In genomic region chr2:133327653-133328052, GRCm38 (mm10) we compare ENCODE assay signal across 23 mouse cellular contexts.
DNase-seq lines count a peak whose midpoint lies in the region; ATAC-seq lines count a peak whose summit lies in the region.
"Had no signal": no experiment of that assay in that cellular context is flagged by ENCODE, and none has a peak within 500 bp of the region (broad histone marks: within the 10 kb centered on the region; RNA-seq: fewer than 3 reads in every experiment).

No protein-coding gene starts in this region.

- WGBS in heart, embryonic 12.5 days: 3% methylated on average over 2 of the region's 2 CpGs
- WGBS in heart, embryonic 15.5 days: 9% methylated on average over 2 of the region's 2 CpGs
- 11% methylated on average over 2 of the region's 2 CpGs for WGBS in heart, embryonic 11.5 days (ENCODE audit: insufficient replicate concordance)
- 71% methylated on average over 2 of the region's 2 CpGs for whole genome bisulfite sequencing in midbrain, embryonic 11.5 days
- WGBS in midbrain, embryonic 13.5 days: 54% methylated on average over 2 of the region's 2 CpGs

- peak overlapping the region; percentile 57; the same call in 1 of the 2 replicates for H3K27ac ChIP-seq in heart, embryonic 12.5 days (ENCODE audit: poor library complexity, severe bottlenecking)
- no peak overlapping the region for H3K27ac ChIP-seq in heart, embryonic 15.5 days
- H3K27ac ChIP-seq in heart, embryonic 11.5 days (ENCODE audit: low read depth, low read length): no peak overlapping the region
- H3K27ac ChIP-seq in midbrain, embryonic 11.5 days (ENCODE audit: low read depth, low read length): no peak overlapping the region
- no peak overlapping the region for H3K27ac ChIP-seq in midbrain, embryonic 13.5 days
- H3K27ac ChIP-seq: embryonic facial prominence, embryonic 12.5 days; embryonic facial prominence, embryonic 15.5 days; gastrocnemius, adult 2 months; hindbrain, embryonic 12.5 days; hindbrain, embryonic 15.5 days had no signal

- no peak for DNase-seq in heart, postnatal 25 days (ENCODE audit: low spot score)
- peak; percentile 76 for DNase-seq in midbrain, embryonic 11.5 days (ENCODE audit: low spot score, missing footprints)
- DNase-seq: adrenal gland, adult 2 months; adrenal gland, postnatal 14 days; cerebellum, adult 11 months; cerebellum, adult 2 months; cerebellum, adult 9-11 months; cerebellum, postnatal 25 days; forebrain, postnatal 0 days; gastrocnemius, adult 2 months; gastrocnemius, postnatal 14 days; heart, adult 18-20 months had no signal

- intact Hi-C loops in heart, postnatal 25 days (cut with DNase I): no loop called here

- ATAC-seq in heart, embryonic 12.5 days (ENCODE audit: insufficient number of reproducible peaks, low FRiP score): peak; percentile 51; the same call in 1 of the 2 replicates
- peak; percentile 67 for ATAC-seq in heart, embryonic 15.5 days (replicated peaks; ENCODE audit: insufficient number of reproducible peaks, insufficient read depth, low FRiP score, low read depth)
- no peak for ATAC-seq in heart, embryonic 11.5 days (replicated peaks; ENCODE audit: insufficient number of reproducible peaks, low FRiP score, low TSS enrichment)
- ATAC-seq in midbrain, embryonic 11.5 days (ENCODE audit: low FRiP score): no peak
- no peak for ATAC-seq in midbrain, embryonic 13.5 days
- ATAC-seq: CD4-positive, CD25-positive, alpha-beta regulatory T cell, adult 4 months; forebrain, embryonic 14.5 days; forebrain, postnatal 0 days; intestine, postnatal 0 days had no signal

- H3K9ac ChIP-seq in heart, embryonic 12.5 days: no peak overlapping the region
- H3K9ac ChIP-seq in heart, embryonic 15.5 days: no peak overlapping the region
- no peak overlapping the region for H3K9ac ChIP-seq in heart, embryonic 11.5 days (ENCODE audit: low read depth, low read length)
- H3K9ac ChIP-seq in midbrain, embryonic 11.5 days (ENCODE audit: low read length): no peak overlapping the region
- no peak overlapping the region for H3K9ac ChIP-seq in midbrain, embryonic 13.5 days (replicated peaks)
- H3K9ac ChIP-seq: embryonic facial prominence, embryonic 12.5 days; embryonic facial prominence, embryonic 15.5 days; forebrain, postnatal 0 days; hindbrain, embryonic 12.5 days; hindbrain, embryonic 15.5 days had no signal

- peaks cover 27% of the 10 kb centered on the region for H3K4me1 ChIP-seq in heart, embryonic 12.5 days (replicated peaks)
- peaks cover 10% of the 10 kb centered on the region; the same call in 1 of the 2 replicates for H3K4me1 ChIP-seq in heart, embryonic 15.5 days (replicated peaks)
- peaks cover 14% of the 10 kb centered on the region for H3K4me1 ChIP-seq in heart, embryonic 11.5 days (ENCODE audit: control insufficient read depth, insufficient read depth, low read length)
- no peaks in the 10 kb centered on the region for H3K4me1 ChIP-seq in midbrain, embryonic 11.5 days (ENCODE audit: control insufficient read depth, insufficient read depth, low read length)
- H3K4me1 ChIP-seq in midbrain, embryonic 13.5 days (replicated peaks): no peaks in the 10 kb centered on the region
- H3K4me1 ChIP-seq: embryonic facial prominence, embryonic 12.5 days; embryonic facial prominence, embryonic 15.5 days; hindbrain, embryonic 15.5 days had no signal

- no peak overlapping the region for H3K4me2 ChIP-seq in heart, embryonic 12.5 days
- H3K4me2 ChIP-seq in heart, embryonic 15.5 days: no peak overlapping the region
- no peak overlapping the region for H3K4me2 ChIP-seq in heart, embryonic 11.5 days
- no peak overlapping the region for H3K4me2 ChIP-seq in midbrain, embryonic 11.5 days
- H3K4me2 ChIP-seq in midbrain, embryonic 13.5 days (replicated peaks): no peak overlapping the region
- H3K4me2 ChIP-seq: embryonic facial prominence, embryonic 12.5 days; embryonic facial prominence, embryonic 15.5 days; hindbrain, embryonic 12.5 days; hindbrain, embryonic 15.5 days had no signal

- no peak overlapping the region for H3K4me3 ChIP-seq in heart, embryonic 12.5 days
- no peak overlapping the region for H3K4me3 ChIP-seq in heart, embryonic 15.5 days
- H3K4me3 ChIP-seq in heart, embryonic 11.5 days (ENCODE audit: low read depth, low read length): no peak overlapping the region
- H3K4me3 ChIP-seq in midbrain, embryonic 11.5 days (ENCODE audit: low read depth, low read length): no peak overlapping the region
- no peak overlapping the region for H3K4me3 ChIP-seq in midbrain, embryonic 13.5 days (replicated peaks)
- H3K4me3 ChIP-seq: embryonic facial prominence, embryonic 12.5 days; embryonic facial prominence, embryonic 15.5 days; gastrocnemius, adult 2 months; hindbrain, embryonic 12.5 days; hindbrain, embryonic 15.5 days had no signal

- H3K36me3 ChIP-seq in heart, embryonic 12.5 days: no peaks in the 10 kb centered on the region
- H3K36me3 ChIP-seq in heart, embryonic 15.5 days: no peaks in the 10 kb centered on the region
- no peaks in the 10 kb centered on the region for H3K36me3 ChIP-seq in heart, embryonic 11.5 days (ENCODE audit: control insufficient read depth, insufficient read depth, low read length)
- H3K36me3 ChIP-seq in midbrain, embryonic 11.5 days (ENCODE audit: control insufficient read depth, insufficient read depth, low read length): no peaks in the 10 kb centered on the region
- no peaks in the 10 kb centered on the region for H3K36me3 ChIP-seq in midbrain, embryonic 13.5 days
- H3K36me3 ChIP-seq: embryonic facial prominence, embryonic 12.5 days; embryonic facial prominence, embryonic 15.5 days; hindbrain, embryonic 12.5 days; hindbrain, embryonic 15.5 days had no signal

- H3K27me3 ChIP-seq in heart, embryonic 12.5 days (replicated peaks): no peaks in the 10 kb centered on the region
- no peaks in the 10 kb centered on the region for H3K27me3 ChIP-seq in heart, embryonic 15.5 days
- H3K27me3 ChIP-seq in heart, embryonic 11.5 days (ENCODE audit: control insufficient read depth, insufficient read depth, low read length): no peaks in the 10 kb centered on the region
- no peaks in the 10 kb centered on the region for H3K27me3 ChIP-seq in midbrain, embryonic 11.5 days (ENCODE audit: control insufficient read depth, insufficient read depth, low read length)
- H3K27me3 ChIP-seq in midbrain, embryonic 13.5 days: 0 out of 2 replicates have a peak, but pooled peaks cover 3% of the 10 kb centered on the region
- H3K27me3 ChIP-seq: embryonic facial prominence, embryonic 12.5 days; embryonic facial prominence, embryonic 15.5 days; hindbrain, embryonic 12.5 days; hindbrain, embryonic 15.5 days had no signal

- no peaks in the 10 kb centered on the region for H3K9me3 ChIP-seq in heart, embryonic 12.5 days (replicated peaks)
- H3K9me3 ChIP-seq in heart, embryonic 15.5 days (replicated peaks): no peaks in the 10 kb centered on the region
- H3K9me3 ChIP-seq in heart, embryonic 11.5 days (replicated peaks; ENCODE audit: control insufficient read depth, low read length): no peaks in the 10 kb centered on the region
- H3K9me3 ChIP-seq in midbrain, embryonic 11.5 days (ENCODE audit: control insufficient read depth, low read length): no peaks in the 10 kb centered on the region
- H3K9me3 ChIP-seq in midbrain, embryonic 13.5 days: no peaks in the 10 kb centered on the region
- H3K9me3 ChIP-seq: embryonic facial prominence, embryonic 12.5 days; embryonic facial prominence, embryonic 15.5 days; hindbrain, embryonic 12.5 days; hindbrain, embryonic 15.5 days had no signal

Comparison
In these comparisons a context has a peak if more than half of its experiments do, and no peak if none do; other contexts are left out.
1. ATAC-seq: peak in heart, embryonic 12.5 days (single experiment) and heart, embryonic 15.5 days (single experiment); none in heart, embryonic 11.5 days (single experiment), midbrain, embryonic 11.5 days (single experiment) and midbrain, embryonic 13.5 days (single experiment).